Mouse (Mus musculus): ENCODE data around the gene Bud31.
"Not testable (repeated sequence)": the region's sequence is repeated elsewhere in the genome, so short reads cannot be mapped to it uniquely, and the experiment has no call there.

Bud31 gene

DNA sequence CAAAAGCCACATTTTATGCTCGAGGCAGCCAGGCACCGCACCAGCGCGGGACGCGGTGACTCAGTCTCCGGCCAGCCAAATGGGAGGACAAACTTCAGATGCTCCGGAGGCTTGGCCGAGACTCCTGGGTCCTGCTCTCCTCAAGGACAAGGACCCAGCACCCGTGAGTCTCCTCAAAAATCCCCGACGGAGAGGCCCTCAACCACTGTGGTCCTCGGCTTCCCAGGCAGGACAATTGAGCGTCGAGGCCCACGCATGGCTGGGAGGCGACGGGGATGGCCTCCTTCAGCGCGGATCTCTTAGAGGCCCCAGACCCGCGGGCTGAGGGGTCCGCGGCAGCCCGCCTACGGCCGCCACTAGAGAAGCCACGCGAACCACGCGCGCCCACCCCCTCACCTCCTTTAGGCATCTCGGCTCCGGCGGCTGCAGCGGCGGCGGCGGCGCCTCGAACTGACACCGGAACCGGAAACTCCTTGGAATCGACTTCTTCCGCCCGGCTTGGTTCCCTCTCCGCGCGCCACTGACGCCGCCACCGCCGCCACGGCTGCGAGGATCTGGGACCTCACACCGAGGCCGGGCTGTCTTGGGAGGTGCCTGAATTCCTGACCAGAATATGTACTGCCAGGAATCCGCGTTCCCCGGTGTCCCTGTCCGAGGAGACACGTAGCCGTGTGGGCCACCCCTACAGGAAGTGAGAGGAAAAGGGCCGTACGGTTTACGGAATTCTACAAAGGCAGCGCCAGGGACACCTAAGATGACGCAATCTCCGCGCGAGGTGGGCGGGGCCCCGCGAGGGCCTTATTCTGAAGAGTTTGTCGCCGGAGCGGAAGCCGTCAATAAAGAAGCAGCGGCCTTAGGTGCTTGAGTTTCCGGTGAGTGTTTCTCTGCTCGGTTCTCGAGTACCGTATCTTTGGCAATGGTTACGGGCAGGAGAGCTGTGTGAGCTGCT, at the start of gene Bud31, which contains the start of gene Pdap1:
Gene Bud31, plus strand, starts transcription at position 792 of the 949 bp plus-strand sequence.
Gene Pdap1, minus strand, starts transcription at position 668 of the 949 bp plus-strand sequence.
- DNase-seq (ENCODE audit: low read depth in 1 of 2, low spot score in 2 of 2), result peak; percentile 88 to 95

DNA sequence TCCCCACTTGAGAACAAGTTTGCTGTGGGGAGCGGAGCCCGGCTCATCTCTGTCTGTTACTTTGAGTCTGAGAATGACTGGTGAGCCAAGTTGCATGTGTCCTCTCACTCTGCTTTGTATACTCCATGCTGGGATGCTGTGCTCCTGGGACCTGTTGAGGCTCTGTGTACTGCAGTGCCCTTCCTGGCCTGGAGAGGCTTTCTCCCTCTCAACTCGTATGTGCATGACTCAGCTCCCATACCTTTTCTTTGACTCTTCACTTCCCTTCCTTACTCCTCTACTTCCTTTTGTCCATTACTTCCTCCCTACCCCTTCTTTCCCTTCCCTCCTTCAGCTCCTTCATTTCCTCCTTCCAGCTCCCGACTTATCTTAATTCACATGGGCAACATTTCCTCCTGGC, 44.0 kb upstream of the Bud31 start:
- no peak for DNase-seq (ENCODE audit: low read depth in 1 of 2, low spot score in 2 of 2)

DNA sequence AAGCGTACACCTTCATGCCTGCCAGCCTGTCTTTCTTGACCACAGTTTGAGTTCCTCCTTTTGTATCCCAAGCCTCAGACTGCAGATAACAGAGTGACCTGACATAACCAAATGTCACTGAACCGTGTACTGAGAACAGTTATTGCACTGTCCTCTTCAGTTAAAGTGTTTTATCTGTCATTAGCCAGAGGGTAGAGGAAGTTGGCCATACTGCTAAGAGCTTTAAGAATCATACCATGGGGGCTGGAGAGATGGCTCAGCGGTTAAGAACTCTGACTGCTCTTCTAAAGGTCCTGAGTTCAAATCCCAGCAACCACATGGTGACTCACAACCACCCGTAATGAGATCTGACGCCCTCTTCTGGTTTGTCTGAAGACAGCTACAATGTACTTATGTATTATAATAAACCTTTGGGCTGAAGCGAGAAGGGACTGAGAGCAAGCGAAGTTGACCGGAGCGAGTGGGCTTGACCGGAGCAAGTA, 41.8 kb upstream of the Bud31 start:
- no peak for DNase-seq (ENCODE audit: low read depth in 1 of 2, low spot score in 2 of 2)

DNA sequence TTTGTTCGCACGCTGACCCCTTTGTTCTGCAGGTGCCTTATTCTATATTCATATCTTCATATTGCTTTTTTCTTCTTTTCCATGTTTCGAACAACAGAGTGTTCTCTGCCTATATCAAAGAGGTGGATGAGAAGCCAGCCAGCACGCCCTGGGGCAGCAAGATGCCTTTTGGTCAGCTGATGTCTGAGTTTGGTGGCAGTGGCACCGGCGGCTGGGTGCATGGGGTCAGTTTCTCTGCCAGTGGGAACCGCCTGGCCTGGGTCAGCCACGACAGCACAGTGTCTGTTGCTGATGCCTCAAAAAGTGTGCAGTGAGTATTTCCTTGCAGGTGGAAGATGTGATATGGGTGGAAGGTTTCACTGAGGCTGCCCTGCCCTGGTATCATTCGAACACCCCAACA, 39.2 kb upstream of the Bud31 start:
- DNase-seq (ENCODE audit: low read depth in 1 of 2, low spot score in 2 of 2), result no peak

DNA sequence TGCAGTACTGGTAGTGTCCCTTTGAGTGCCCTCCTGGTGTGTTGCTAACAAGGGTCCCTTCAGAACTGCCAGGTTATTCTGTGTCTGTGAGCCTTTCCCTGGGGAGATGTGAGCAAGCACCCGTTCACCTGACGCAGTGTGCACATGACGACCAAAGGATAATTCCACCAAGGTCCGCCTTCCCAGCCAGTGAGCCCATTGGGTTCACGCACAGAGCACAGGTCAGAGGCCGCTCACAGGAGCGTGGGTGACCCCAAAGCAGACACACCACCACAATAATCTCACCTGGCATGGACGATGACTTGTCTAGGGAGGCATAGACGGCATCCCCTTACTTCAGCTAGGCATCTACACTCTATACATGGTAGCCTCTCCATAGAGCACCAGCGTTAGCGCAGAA, 38.7 kb upstream of the Bud31 start:
- not testable (repeated sequence) for DNase-seq (ENCODE audit: low read depth in 1 of 2, low spot score in 2 of 2)

DNA sequence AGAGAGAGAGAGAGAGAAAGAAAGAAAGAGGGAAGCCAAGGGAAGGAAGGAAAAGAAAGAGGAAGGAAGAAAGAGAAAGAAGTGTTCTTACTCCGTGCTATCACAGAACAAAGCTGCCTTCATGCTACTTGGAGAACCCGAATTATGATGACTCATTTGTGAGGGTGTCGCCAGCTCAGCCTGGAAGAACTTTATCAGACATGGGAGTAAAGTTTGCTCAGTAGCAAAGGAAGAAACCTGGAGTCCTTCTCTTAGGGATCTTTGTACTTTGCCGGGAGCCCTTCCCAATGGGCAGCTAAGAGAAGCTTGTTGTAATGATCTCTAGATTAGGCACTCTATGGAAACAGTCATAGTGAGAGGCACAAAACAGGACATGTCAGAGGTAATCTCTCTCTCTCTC, 37.5 kb upstream of the Bud31 start:
- no peak for DNase-seq (ENCODE audit: low read depth in 1 of 2, low spot score in 2 of 2)

DNA sequence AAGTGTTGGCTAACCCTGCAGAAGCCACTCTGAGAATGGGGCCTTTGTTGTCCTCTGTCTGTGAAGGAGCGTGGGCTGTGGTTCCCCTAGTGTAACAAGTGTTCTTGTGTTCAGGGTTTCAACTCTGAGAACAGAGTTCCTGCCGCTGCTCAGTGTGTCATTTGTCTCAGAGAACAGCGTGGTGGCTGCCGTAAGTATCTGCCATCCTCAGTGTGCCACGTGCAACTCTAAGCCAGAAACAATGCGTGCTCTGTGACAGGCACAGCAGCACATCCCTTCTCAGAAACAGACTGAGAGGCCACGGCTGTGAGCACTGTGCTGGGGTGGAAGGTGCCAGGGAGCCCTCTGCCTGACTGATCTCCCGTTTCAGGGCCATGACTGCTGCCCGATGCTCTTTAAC, 35.8 kb upstream of the Bud31 start:
- no peak for DNase-seq (ENCODE audit: low read depth in 1 of 2, low spot score in 2 of 2)

DNA sequence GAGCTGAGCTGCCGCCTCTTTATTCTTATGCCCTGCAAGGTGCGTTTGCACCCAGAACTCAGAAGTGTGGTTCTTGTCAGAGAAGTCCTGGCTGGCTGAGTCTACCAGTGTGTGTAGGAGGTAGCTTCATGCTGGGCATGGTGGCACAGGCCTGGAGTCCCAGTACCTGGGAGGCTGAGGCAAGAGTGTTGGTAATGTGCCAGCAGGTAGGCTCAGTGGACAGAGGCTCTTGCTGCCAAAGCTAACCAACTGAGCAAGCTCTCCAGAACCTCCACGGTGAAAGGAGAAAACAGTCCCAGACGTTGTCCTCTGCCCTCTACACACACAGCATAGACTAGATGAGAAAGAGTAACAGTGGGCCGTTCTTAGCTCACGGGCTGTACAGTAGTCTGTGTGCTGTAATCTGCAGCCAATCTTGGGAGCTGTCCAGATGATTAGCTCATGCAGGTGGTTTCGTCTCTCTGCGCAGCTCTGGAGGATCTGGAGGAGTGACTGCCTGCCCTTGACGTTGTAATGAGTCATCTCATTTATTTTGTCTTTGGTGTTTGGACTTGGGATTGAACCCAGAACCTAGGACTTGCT, 34.4 kb upstream of the Bud31 start:
- DNase-seq (ENCODE audit: low read depth in 1 of 2, low spot score in 2 of 2), result no peak

DNA sequence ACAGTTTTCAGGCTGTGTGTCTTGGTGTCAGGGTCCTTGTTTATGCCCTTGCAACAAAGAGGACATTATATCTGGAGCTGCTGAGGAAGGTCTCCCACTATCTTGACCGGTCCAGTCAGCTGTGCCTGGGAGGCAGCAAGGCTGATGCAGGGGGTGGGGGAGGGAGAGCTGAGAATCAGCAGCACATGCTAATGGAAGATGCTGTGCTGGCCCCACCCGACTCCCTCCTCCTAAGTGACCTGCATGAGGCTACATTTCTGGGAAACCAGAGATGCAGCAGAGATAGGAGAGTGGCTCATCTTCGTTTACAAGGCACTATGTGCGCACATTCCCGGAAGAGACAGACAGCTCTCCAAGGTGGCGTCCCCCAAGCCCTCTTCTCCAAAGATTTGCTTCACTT, 29.8 kb upstream of the Bud31 start:
- no peak for DNase-seq (ENCODE audit: low read depth in 1 of 2, low spot score in 2 of 2)

DNA sequence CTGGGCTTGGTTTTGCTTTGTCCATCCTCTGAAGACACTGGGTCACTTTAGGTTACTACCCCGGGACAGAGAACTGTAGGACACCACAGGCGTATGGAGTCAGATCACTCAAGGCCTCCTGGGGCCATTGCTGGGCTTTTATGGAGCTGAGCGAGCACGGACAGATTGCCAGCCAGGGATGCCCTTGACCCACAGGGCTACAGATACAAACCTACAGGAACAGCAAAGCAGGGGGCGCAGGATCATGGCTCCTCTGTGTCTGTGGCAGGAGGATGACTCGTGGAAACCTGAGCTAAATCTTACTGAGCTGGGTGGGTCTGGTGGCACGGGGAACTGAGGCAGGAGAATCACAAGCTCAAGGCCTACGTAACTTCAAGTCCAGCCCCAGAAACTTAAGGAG, 27.6 kb upstream of the Bud31 start:
- DNase-seq (ENCODE audit: low read depth in 1 of 2, low spot score in 2 of 2), result no peak

DNA sequence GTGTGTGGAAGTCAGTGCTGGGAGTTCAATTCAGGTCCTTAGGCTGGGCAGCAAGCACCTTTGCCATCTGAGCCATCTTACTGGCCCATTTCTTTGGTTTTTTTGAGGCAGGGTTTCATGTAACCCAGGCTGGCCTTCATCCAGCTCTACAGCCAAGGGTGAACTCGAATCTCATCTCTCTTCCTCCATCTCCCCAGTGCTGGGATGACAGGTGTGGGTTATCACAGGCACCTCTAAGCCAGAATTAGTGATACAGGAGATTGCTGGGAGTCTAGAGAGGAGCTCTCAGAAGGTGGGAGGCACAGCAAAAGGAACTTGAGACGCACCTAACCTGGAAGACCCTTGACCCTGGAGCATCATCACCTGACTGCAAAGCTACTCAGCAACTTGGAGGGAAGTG, 26.7 kb upstream of the Bud31 start:
- no peak for DNase-seq (ENCODE audit: low read depth in 1 of 2, low spot score in 2 of 2)

DNA sequence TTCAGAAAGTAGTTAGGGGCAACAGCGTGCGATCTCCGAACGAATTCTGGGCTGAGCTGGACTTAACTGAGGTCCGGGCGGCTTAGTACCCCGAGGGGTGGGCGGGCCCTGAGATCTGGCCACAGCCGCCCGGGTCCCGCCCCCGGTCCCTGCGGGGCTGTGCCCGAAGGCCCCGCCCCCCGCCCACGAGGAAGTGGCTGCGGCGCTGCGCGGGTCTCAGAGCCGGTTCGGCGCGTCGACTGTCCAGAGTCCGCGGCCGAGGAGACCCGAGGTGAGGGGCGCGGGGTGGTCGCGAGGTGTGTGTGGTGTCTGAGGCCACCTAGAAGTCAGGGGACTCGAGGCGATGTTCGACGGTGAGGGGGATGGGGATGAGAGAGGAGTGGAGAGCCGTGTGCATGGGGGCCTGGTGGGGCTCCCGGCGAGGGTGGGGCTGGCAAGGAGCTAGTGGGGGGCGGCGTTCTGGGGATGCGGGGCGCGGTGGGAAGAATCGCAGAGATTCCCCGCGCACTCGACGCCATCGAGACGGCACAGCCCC, 26.0 kb upstream of the Bud31 start, which contains the start of gene Arpc1b:
Gene Arpc1b, plus strand, starts transcription at position 145 of the 535 bp plus-strand sequence.
- peak in 1 of 2 experiments; percentile 58 for DNase-seq (ENCODE audit: low read depth in 1 of 2, low spot score in 2 of 2)

DNA sequence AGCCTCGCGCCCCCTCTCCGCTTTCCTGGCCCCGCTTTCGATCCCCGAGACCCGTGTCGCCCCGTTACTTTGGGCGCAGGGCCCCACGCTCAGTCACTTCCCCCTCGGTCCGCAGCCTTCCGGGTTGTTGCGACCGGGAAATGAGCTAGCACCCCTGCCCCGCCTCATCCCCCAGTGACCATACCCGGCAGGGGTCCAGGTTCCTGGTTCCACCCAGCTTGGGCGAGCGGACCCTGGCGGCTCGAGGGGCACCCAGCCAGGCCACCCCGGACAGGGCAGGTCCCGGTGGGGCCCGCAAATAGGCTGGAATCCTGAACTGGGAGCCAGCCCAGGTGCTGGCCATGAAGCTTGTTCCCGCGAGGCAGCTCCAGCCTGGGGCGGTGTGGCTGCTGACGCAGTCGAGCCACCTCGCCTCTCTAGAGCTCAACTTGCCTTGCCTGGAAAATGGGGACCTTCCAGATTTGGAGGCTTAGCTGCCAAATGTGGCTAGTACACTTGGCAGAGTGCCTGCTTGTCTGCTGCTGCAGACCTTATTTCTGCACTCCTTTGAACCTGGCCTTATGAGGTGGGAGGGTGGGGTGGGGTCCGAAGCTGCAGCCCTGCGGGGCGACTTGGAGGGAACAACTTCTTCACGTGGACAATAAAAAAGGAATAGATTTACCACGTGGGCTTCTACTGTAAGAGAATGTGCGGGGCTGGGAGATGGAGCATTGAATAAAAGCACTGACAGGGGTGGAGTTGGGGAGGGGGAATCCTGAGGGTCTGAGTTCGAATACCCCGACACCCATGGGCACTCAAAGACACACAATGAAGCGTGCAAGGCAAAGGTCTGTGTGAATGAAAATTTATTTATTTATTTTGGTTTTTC, 25.3 kb upstream of the Bud31 start:
- peak in 1 of 2 experiments; percentile 55 for DNase-seq (ENCODE audit: low read depth in 1 of 2, low spot score in 2 of 2)

DNA sequence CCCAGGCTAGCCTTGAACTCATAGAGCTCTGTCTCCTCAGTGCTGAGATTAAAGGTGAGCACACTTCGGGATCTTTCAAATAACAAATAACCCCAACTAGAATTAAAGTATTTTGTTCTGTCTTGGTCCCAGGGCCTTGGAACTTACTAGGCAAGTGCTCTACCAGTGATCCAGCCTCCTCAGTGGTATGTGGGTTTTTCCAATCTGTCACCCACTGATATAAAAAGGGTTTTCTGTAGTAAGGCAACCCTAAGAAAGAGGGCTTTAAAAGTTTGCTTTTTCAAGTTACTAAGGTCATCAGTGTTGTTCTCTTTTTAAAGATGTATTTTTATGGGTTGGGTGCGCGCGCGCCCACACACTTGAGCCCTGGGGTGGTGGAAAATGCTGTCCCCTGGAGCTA, 24.4 kb upstream of the Bud31 start:
- no peak for DNase-seq (ENCODE audit: low read depth in 1 of 2, low spot score in 2 of 2)

DNA sequence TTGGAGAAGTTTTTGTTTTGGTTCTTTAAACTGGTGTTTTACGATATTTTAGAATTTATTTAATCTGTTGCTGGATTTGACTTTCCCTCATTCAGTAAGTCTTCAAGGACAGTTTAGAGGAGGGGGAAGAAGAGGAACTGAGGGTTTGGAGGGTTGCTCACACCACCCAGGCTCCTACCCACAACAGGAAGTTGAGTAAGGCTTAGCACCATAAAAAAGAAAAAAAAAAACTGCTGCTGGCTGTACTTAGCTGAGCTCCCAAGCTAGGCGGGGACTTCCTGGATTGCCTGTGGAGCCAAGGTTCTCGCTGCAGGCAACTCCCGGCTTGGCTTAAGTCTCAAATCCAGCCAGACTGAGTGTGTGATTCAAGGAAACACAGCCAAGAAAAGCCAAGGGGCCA, 23.8 kb upstream of the Bud31 start:
- peak; percentile 48 to 56 for DNase-seq (ENCODE audit: low read depth in 1 of 2, low spot score in 2 of 2)

DNA sequence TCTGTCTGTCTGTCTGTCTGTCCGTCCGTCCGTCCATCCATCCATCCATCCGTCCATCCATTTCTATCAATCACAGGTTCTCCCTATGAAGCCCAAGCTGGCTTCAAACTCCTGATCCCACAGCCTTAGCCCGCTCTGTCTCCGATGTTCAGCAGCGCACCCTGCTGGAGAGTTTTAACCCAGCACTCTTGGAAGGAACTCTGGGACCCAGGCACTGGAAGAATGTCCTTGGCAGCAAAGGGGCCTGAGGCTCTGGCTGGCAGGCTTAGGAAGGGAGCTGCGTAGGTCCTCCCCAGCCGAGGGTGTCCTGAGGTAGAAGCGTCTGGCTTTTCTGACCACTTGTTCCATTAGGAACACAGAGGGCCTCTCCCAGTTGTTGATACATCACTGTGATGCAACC, 23.2 kb upstream of the Bud31 start:
- peak; percentile 35 to 42 for DNase-seq (ENCODE audit: low read depth in 1 of 2, low spot score in 2 of 2)

DNA sequence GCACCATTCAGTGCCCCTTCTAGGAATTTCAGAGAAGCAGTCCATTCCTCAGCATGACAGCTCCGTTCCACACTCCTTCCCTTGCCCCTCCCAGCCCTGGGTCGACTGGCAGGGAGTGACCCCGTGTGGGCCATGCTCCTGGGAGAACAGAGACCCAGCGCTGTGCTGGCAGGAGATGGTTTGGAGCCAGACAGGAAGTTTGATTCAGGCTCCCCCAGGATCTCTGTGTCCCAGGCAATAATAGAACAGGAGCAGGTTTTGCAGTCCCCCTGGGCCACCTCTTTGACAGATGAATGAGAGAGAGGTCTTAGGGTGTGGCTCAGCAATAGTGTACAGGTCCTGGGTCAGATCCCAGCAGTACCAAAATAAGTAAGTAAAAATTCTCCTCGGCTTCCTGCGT, 22.2 kb upstream of the Bud31 start:
- DNase-seq (ENCODE audit: low read depth in 1 of 2, low spot score in 2 of 2), result no peak

DNA sequence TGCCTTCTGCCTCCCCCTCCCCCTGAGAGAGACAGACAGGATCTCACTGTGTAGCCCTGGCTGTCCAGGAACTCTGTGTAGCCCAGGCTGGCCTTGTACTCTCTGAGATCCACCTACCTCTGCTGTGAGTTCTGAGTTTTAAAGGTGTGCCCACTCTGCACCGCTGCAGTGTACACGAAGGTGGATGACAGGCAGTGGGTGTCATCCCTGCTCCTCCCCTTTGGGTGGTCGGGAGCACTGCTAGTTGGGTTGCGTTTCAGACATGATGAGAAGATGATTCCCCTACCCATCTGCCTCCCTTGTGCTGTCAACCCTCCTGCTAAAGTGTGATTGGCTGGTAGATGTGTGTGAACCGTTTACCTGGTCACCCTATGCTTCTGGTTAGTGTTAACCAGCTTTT, 21.7 kb upstream of the Bud31 start:
- no peak for DNase-seq (ENCODE audit: low read depth in 1 of 2, low spot score in 2 of 2)

DNA sequence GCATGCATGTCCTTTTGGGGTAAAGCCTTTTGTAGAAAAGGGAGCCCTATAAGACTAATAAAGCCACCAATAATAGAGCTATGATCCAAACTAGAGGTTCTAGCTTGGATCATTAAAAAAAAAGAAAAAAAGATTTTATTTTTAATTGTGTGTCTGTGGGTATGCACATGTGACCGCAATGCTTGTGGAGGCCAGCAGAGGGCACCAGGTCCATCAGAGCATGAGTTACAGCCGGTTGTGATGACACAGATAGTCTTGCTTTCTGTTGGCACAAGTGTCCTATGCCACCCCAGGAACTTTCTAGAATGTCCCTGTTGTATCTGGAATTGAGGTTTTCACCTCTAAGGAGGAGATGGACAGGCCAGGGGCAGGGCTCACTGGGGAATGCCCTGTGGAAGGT, 20.8 kb upstream of the Bud31 start:
- peak in 1 of 2 experiments; percentile 37 for DNase-seq (ENCODE audit: low read depth in 1 of 2, low spot score in 2 of 2)

DNA sequence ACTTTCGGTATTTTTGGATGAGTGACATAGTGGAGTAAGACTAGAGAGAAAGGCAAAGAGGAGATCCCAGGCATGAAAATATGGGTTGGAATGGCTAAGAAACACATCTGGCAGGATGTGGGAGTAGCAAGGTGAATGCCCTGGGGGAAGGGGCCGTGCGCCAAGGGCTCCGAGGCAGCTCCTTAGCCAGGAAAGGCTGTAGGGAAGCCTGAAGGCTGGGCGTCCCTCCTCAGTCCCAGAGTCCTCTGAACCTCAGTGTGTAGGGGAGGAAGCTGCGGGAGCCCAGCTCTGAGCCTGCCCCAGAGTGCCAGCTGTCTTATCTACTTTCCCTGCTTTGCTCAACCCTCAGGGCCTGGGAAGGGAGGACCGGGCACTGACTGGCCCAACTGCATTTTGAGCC, 19.2 kb upstream of the Bud31 start:
- DNase-seq (ENCODE audit: low read depth in 1 of 2, low spot score in 2 of 2), result no peak

DNA sequence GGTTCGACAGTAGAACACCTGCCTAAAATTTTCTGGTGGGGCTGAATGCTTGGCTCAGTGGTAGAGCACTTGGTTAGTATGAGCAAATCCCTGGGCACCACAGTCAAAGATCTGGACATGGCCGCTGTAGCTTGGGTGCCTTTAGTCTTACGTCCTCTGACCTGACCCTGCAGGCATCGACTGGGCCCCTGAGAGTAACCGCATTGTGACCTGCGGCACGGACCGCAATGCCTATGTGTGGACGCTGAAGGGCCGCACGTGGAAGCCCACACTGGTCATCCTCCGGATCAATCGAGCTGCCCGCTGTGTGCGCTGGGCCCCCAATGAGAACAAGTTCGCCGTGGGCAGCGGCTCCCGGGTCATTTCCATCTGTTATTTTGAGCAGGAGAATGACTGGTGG, 16.8 kb upstream of the Bud31 start:
- DNase-seq (ENCODE audit: low read depth in 1 of 2, low spot score in 2 of 2), result no peak

Data from monocyte, adult 2 months (primary cell).